Mouse (Mus musculus) cerebellum, adult 11-12 months (tissue): ENCODE measurements around the gene Dlec1.

Source experiments
- DNase-seq: peaks from one replicate; pipeline ENCODE4 v3.0.0; 2022

Dlec1 gene

DNA sequence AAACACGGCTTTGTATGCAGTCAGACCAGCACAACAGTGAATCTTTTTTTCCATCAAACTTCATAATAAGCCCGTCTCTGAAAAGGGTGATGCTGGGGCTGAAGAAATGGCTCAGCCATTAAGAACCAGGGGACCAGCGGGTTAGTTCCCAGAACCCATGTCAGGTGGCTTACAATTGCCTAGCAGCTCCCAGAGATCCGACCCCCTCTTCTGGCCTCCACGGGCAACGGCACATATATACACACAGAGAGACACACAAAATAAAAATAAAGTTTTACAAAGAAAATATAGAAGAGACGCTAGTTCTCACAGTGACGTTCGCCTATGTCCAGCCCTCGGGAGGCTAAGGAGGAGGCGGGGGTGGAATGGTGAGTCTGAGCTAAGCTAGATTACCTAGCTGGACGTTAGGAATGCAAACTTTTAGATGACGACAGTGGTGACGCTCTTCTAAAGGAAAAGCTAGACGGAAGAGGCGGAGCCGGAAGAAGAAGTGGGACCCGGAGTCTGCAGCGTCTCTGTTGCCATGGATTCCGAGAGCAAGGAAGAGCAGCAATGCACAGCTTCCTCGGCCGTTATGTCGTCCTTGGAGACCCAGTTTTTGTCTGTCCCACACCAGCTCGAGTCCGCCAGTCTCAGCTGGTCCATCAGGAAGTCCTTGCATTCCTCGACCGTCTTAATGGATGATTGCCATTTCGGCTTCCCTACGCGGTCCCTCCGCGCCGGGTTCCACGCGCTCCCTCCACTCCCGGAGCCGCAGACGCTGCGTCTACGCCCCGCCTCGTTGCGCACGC, at the start of gene Dlec1:
Gene Dlec1, plus strand, starts transcription at position 487 of the 791 bp plus-strand sequence.
- DNase-seq = peak; percentile 14

DNA sequence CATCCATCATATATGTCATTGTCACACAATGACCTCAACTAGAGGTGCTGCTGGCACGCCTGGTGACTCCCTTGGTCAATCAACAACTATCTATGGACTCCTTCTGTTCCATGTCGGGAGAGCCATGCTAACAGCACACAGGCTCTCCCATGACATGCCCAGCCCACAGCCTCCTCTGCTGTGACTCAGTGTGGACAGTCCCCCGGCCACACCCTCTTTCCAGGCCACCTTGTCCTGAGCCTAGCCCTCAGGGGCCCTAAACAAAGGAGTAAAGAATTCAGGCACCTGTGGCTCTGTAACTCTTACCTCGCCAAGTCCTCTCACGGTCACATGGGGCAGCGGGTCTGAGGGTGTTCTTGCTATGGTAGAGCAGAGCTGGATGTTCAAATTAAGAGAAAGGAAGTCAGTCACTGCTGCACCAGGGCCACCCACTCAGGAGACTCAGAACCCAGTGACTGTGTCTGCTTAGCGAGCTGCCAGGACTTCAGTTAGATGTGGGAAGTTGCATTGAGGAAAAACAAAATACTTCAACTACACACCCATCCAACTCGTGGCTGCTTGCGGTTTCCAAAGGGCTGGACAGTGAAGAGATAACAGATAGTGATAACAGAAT, 48.2 kb upstream of the Dlec1 start:
- DNase-seq = no peak

DNA sequence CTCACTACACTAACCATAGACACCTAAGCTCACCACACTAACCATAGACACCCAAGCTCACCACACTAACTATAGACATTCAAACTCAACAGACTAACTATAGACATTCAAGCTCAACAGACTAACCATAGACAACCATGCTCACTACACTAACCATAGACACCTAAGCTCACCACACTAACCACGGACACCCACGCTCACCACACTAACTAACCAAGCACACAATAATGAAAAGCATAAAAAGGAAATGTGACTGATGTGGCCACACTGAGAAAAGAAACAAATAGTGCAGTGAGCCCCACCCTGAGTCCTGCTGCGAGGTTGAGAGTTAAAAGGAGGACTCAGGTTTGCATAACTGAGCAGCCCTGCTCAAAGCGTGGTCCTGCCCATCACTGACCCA, 46.9 kb upstream of the Dlec1 start:
- no peak for DNase-seq

DNA sequence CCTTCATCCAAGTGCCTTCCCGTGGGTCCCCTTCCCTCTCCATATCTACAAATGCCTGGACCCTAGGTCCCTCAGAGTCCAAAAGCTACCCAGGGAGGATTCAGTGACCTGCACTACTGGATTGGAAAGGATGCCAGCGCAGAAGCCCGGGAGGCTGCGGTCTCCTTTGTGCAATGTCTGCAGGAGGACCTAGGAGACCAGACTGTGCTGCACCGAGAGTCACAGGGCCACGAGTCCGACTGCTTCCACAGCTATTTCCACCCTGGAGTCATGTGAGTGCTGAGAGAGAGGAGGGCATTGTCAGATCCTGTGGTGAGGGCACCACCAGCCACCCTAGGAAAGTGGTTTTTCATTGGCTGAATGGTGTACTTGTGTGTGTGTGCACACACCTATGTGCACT, 44.0 kb upstream of the Dlec1 start:
- DNase-seq = no peak

DNA sequence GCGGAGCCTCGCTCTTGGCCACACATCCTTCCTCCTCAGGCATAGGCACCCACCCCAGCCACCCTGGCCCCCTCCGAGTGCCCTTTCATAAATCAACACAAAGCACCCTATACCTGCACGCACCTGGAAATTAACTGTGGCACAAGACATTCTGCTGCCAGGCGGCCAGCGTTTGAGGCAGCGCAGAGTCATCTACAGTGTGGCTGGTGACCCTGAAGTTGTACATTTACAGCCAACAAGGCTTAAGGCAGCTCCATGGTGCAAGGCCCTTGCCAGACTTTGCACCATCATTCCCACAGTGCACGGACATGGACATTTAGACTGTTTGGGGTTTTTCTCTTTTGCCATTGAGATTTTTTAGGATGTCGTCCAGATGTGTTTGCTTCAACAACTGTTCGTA, 41.6 kb upstream of the Dlec1 start:
- no peak for DNase-seq

DNA sequence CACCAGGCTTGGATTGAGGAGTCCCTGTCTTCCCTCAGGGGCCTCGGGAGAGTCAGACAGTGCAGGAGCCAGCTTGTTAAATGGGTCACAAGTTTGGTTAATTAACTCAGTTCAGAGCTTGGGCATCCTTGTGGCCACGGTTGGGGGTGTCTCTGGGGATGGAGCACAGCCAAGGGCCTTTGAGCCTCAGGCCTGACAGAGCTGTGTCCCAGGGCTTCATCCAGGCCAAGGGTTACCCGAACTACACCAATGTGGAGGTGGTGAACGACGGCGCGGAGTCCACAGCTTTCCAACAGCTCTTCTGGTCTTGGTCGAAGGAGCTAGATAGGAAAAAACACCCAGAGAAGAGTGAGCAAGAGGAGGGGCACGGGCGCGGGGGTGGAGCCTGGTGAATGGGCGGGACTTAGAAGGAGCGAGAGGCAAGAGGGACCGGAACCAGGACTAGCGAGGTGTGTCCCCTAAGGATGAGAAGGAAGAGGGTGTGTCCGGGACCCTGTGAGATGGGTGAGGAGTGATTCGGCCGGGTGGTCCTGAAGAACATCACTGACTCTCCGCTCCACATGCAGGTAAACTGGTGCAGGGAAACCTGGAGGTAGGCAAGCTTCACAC, 39.1 kb upstream of the Dlec1 start:
- DNase-seq = no peak

DNA sequence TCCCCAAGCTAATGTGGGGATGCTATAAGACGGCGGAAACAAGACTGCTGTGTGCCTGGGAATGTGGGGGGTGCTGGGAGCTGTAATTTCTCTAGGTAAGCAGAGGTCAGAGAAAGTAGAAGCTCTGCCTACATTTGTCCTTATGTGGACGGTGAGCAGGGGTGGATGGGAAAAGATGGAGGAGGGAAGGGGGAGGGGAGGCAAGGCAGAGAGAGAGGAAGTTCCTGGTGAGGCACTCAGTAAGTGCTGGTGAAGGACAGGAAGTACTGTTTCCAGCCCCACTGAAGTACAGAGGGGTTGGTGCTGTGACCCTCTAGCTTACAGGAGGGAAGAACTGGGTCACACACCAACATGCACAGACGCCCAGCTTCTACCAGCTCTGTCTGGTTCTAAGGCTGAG, 38.0 kb upstream of the Dlec1 start:
- DNase-seq = no peak

DNA sequence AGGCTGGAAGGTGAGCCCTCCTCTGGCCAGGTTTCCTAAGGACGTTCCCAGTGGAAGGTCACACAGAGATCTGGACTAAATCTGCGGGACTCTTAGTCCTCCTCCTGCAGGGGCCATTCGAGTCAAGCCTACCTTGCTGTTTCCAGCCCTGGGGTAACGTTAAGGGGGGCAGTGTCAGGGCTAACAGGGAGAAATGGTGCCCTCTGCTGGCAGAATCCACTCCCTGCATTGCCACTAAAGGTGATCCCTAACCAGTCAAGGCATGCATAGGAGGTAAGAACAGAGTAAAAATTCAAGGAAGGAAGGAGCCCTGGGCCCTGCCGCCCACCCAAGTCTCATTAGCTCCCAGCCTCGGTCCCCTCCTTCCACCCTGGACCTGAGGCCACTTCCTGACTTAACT, 34.7 kb upstream of the Dlec1 start:
- DNase-seq = peak; percentile 33

DNA sequence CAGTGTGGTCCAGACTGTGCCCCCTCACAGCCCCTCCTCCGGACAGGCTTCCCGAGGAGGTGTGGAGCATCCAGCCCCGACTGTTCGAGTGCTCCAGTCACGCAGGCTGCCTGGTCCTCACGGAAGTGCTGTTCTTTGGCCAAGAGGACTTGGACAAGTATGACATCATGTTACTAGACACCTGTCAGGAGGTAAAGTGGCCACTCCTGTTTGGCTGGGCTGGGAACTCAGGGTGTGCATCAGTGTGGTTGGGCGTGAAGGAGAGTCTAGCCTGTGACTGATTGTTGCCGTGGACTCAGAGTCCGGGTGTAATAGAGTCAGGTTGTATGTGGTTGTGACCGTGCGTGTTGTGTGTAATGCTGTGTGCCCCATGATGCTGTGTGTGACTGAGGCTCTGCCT, 34.0 kb upstream of the Dlec1 start:
- no peak for DNase-seq

DNA sequence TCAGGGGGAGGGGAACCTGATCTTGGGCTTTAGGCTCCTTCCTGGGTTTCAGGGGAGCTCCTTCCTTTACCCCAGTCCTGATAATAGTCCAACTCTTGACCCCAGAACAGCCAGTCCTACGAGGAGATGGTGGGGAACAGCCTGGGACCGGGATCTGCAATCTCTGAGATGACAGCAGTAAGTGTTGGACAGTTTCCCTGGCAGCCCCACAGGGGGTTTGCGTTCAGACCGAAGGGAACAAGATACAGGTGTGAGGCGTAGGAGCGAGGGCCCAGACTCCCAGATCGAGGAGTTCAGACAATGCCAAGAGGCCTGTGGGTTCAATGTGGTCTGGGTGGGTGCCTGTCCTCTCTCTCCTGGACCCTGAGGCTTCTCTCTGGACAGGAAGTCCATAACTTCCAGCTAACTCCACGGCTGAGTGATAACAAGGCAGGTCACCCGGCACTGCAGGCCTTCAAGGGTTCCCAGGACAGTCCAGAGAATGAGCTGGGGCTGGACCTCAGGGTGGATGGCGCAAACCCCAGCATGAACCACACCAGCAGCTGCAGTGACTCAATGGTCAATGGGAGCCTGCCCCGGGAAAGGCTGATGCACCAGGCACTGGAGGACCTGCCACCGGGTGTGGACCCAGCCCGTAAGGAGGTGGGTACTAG, 32.0 kb upstream of the Dlec1 start:
- DNase-seq = no peak

DNA sequence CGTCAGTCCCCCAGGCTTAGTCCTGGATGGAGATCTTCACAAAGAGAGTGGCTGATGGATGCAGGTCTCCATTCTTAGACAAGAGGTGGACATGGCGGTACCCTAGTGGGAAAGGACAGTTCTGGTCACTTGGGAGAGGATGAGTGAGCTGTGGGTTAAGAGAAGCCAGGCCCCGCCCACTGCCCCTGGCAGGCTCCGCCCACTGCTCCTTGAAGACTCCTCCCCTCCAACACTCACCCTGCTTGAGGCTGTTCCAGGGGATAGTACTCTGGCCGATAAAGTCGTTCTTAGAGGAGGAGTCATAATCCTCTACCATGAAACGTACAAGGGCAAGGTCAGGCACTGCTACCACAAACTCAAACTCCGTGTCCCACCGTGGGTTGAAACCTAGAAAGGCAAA, 30.5 kb upstream of the Dlec1 start:
- DNase-seq = no peak

DNA sequence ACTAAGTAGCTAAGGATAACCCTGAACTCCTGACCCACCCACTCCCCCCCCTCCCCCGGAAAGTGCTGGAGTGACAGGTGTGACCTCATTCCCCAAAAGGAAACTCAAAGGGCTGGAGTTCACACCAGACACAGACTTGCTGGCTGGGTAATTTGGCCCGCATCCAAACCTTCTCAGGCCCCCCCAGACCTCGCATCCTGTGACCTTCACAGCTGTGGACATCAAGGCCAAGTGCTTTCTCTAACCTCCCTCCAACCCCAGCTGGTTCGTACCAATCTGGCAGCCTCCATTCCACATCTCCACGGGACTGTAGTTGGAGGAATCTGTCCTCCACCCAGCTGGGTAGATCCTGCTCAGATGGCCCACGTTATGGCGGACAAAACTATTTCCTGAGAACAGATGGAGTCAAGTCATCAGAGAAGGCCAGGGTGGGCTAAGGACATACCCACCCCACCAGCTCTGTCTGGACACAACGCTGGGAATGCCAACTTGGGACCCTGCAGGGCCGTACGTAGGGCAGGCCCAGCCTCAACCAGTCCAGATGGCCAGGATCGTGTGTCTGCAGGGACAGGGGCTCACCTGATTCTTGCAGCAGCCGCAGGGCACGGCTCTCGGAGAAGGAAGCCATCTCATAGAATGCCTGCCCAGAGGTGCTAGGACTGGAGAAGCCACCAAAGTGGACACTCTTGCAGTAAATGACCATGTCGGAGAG, 28.9 kb upstream of the Dlec1 start:
- DNase-seq = no peak

DNA sequence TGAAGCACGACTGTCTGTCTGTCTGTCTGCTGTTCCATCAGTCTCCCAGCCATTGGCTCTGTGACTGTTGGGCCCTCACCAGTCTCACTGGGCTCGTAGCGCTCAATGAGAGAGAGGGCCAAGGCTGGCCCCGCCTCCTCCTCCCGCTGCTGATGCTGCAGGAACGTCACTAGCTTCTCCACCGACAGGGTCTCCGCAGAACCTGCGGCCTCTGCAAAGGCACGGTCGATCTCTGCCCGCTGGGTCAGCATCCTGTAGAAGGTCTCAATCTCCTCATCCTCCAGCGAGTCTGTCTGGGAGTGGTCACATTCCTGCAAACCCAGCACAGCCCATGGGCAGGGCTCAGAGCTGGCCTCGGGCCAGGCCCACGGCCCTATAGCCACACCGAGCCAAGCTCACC, 26.6 kb upstream of the Dlec1 start:
- DNase-seq = no peak

DNA sequence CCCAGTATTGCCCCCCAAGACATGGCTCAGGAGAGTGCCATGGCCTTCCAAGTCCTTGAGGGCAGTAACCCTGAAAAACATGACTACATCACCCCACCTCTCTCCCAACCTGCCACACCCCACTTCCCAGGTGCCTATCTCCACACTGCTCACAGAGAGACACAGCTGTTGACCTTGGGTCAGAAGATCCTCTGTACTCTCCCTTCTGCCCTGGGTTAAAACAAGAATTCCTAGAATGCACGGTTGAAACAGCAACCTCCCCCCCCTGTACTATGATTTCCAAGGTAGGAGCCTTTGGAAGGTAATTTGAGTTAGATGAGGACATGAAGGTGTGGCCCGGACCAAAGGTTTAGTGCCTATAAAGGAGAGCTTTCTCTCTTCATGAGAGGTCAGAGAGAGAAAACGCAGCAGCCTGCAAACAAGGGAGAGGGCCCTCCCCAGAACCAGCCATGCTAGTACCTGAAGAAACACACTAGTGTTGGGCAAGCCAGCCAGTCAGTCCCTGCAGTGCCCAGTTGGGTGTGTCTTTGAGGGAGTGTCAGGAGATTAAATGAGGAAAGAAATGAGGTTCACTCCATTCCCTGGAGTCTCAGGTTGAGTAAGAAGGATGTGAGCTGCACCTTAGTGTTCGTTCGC, 22.1 kb upstream of the Dlec1 start:
- no peak for DNase-seq

DNA sequence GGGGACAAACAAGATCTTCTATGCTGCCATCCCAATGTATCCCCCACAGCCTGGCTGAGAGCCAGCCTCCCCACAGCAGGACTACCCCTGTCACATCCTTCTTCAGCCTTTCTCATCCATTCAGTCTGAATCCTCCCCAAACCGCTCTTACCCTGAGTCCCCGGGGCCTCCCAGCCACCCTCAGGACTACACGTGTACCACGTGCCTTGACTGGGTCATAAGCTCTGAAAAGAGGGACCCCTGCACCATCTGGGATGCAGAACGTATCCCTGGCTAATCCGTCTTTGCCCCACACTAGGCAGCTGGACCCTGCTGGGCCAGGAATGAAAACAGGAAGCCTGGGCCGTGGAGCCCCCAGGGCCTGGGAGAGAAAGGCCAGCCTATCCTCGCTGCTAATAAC, 20.2 kb upstream of the Dlec1 start:
- no peak for DNase-seq

DNA sequence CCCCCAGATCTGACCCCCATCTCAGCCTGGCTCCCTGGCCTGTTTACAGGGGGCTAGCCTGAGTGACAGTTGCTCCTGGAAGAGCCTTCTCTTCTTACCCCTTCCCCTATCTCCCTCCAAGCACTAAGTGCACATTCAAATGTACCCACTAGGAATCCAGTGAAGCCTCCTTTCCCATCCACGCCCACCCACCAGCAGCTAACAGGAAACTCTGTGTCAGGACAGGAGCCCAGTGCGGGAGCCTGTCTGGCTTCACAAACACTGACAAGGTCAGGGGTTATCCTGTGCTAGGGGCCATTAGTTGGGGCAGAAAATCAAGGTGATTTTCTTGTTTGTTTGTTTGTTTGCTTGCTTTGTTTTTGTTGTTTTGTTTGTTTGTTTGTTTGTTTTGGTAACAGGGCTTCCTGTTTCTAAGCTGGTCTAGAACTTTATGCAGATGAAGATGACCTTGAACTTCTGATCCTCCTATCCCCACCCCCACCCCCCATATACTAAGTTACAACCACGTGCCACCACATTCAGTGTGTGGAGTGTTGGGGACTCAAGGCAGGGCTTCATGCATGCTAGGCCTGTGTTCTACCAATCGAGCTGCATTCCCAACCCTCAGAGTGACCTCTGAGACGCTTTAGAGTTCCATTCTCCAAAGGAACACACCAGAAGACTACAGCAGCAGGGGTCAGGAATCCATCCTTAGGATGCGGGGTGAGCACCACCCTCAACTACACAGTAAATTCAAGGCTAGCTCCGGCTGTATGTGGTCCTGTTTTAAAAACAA, 19.4 kb upstream of the Dlec1 start:
- no peak for DNase-seq

DNA sequence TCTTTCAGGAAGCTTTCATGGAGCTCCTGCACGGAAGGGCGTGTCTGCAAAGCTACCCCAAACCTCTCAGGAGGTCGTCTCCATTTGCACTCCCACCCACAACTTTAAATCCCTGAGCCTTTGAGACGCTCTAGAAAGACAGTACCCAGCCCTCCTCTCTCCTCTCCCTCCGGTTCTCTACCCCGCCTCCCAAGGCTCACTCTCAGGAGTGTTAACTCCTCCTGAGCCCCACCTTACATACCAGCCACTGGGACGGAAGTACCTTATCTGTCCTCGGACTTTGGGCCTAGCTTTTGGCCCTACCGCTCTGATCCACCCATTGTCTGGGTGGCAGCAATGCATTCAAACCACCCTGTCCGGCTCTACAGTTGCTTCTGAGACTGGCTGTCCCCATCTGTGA, 18.3 kb upstream of the Dlec1 start:
- no peak for DNase-seq

DNA sequence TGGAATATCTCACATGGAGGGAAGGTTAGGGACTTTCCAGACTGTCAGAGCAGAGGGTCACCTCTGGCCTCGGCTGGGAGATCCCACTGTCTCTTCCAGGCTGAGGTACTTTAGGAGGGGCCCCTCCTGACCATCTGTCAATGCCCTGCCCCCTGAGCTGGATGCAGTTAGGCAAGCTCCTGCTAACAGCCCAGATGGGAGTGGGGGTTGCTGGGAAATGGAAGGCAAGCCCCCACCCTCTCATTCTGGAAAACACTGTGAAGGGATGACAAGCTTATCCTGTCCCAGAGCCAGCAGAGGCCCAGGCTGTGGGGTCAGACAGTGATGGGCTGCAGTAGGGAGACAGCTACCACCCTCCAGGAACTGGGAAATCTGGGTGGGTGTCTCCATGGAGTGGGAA, 15.8 kb upstream of the Dlec1 start:
- DNase-seq = no peak

DNA sequence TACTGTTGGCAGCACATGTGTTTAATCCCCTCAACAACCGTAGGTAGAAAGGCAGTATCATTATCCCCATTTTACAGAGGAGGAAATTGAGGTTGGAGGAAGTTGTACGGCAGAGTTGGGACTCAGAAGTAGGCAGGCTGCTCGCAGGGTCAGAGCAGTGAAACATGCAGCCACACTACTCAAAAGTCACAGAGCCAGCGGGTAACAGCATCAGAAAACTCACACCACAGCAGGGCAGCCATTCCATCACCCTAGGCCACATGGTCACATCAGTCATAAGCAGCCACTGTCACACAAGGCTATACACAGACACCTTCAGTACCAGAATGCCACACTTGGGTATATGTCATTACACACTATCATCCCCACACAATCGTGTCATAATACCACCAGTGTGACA, 15.0 kb upstream of the Dlec1 start:
- DNase-seq = no peak

DNA sequence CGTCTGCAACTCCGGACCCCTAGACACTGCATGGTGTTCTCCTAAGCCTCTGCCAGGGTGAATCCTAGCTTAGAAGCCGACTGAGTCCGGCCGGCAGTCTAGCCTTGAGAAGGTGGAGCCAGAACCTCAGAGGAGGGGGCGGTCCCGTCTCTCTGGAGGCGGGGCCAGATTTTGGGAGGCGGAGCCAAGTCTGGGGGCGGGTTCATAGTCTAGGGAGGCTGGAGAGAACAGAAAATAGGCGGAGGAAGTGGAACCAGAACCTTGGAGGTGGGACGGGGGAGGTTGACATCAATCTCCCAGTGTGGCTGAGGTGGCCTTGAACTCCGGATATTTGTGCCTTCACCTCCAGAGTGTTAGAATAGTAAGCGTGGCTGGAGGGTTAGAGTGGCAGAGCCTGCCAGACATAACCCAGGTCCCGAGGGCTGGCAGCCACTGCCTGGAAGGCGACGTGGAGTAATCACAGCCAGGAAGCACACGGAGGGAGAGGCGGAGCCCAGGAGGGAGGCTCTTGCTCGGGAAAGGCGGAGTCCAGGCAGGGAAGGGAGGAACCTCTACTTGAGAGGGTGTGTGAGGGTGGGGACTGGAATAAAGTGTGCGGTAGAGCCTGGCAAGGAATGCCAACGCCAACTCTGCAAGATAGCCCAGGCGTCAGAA, 14.0 kb upstream of the Dlec1 start:
- peak; percentile 47 for DNase-seq

DNA sequence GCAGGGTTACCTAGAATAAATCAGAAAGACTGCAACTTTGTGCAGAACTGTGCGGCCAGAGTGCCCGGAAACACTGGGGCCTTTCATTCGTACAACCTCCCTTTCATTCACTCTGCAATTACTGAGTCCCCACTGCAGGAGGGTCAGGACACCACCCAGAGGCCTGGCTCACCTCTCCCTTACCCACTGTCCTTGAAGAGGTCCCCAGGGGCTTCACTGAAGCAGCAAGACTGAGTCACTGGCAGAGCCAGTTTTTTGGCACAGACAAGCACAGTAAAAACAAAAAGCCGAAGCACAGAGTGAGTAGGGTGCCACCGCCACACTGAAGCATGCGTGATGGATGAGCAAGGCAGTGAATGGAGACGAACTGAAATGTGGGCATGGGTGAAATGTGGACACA, 12.8 kb upstream of the Dlec1 start:
- DNase-seq = no peak
